Mouse (Mus musculus): ENCODE measurements at regions not wholly inside any gene's neighbourhood (a gene's known extent, or its start where the extent isn't known, plus 50 kb on each side); places are given as distances from the start of the nearest gene placed in this dataset.

GRCm38 (mm10) chr16:78247189-78247588 is 54.1 kb upstream of the Cxadr start:
- DNase-seq = no peak

- no peak for DNase-seq
These were observed 58.6 kb upstream of the Cxadr start for GRCm38 (mm10) chr16:78242678-78243077.

GRCm38 (mm10) chr16:78240152-78240551 is 61.1 kb upstream of the Cxadr start:
- no peak for DNase-seq

GRCm38 (mm10) chr16:78238052-78238701 is 63.1 kb upstream of the Cxadr start:
- no peak for DNase-seq

DNA sequence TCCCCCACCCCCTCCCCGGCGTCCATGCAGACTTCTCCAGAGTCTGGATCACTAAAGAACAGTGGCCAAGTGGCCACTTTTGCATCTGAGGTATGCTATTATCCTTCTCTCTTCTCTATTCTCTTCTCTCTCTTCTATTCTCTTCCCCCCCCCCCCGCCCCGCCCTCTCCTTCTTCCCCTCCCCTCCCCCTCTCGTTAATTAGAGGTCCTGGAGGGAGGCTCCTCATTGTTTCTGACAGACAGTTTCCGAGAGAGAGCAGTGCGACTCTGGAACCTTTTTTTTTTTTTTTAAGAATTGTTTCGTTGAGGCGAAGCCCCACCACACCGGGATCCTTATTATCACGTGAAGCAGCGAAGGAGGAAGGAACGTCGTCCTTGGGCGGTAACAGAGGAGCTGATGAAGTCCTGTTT is 63.6 kb upstream of the Cxadr start:
- DNase-seq = no peak

- peak; percentile 21 for DNase-seq
These were observed 64.3 kb upstream of the Cxadr start for GRCm38 (mm10) chr16:78236746-78237640.

DNA sequence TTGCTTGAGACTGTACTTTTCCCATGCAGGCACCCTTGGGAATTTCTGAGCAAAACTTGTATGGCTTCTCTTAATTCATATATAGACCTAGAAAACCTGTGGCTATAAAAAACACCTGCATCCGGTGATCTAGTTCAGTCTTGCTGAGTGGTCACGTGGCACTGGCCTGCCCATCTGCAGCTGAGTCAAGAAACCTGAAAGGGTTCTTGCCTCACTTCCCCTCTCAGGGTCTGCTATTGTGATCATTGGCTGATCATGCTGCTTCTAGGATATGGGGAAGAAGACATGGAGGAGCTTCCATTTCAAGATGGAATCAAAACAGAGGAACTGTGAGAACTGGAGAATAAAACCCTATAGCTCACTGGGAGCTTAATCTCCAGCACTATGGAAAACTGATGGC is 69.1 kb upstream of the Cxadr start:
- no peak for DNase-seq

GRCm38 (mm10) chr16:78229013-78229412 is 72.3 kb upstream of the Cxadr start:
- DNase-seq = no peak

DNA sequence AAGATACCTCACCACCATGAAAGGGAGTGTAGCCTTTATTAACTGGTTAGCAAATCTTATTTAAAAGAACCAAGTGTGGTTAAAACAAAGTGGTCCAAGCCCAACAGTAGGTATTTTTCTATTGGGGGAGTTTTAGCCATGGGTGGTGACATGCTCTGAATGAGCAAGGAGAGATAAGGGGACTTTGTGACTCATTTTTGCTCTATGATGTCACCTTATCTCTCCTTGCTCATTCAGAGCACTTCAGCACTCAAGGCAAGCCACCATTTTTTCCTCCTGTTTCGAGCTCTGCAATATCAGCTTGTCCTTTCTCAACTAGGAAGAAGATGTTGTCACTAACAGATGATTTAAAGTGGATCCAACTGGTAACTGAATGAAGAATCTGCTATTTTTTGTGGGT is 78.9 kb upstream of the Cxadr start:
- no peak for DNase-seq

- no peak for DNase-seq
These were observed 79.5 kb upstream of the Cxadr start for GRCm38 (mm10) chr16:78221781-78222180.

DNA sequence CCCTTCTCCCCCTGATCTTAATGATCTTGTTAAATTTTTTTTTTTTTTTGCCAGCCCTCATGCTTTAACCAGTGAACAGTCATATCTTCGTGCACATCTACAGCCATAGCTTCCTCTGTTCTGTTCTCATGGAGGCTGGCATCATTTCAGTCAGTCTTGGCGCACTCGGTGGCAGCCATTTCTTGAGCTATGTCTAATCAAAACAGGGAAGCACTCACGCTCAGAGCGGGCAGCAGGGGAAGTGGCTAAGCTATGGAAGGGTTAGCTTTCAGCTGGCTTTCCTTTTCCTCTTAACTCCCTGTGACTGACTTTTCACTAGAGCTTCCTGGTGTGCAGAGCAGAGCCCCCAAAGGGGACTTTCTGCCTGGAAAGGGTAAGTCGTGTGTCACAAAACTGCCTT is 83.7 kb upstream of the Cxadr start:
- DNase-seq = no peak

DNA sequence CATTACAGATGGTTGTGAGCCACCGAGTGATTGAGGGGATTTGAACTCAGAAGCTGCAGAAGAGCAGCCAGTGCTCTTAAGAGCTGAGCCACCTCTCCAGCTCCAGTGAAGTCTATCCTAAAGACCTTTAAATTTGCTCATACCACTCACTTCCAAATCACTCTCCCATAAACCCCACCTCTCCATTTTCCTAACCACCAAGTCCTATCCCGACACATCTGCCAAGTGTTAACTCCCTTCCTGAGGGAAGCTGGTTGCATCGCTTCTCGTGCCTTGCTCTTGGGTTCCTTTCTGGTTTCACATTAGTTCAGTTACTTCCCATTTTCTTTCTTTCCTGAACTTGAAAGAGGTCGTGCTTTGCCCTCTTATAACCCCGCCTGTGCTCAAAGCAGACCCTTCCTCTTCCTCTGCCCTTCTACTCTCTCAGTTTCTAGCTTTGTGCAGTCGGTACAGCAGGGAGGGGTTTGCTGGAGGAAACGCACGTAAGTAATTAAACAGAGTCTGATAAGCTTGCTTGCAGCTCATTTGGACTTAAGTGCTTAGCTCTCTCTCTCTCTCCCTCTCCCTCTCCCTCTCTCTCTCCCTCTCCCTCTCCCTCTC is 84.4 kb upstream of the Cxadr start:
- DNase-seq = no peak

DNA sequence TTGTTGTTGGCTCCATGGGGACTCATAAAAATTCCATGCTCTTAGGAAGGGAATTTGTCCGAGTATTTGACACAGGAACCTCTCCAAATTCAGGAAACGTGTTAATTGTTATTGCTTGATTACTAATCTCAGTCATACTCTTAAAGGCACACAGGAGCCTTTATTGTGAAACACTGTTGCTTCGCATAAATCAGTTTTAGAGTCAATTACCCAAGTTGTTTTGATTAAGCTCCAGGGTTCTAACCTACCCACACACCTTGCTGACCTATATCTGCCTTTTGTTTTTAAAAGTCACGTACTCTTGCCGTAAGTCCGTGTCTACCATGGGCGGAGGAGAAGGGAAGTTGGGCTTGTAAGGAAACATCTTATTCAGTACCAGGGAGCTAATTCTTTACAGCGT is 89.6 kb upstream of the Cxadr start:
- no peak for DNase-seq

- no peak for DNase-seq
These were observed 93.0 kb upstream of the Cxadr start for GRCm38 (mm10) chr16:78208321-78208720.

GRCm38 (mm10) chr16:78204332-78204731 is 97.0 kb upstream of the Cxadr start:
- DNase-seq = no peak

DNA sequence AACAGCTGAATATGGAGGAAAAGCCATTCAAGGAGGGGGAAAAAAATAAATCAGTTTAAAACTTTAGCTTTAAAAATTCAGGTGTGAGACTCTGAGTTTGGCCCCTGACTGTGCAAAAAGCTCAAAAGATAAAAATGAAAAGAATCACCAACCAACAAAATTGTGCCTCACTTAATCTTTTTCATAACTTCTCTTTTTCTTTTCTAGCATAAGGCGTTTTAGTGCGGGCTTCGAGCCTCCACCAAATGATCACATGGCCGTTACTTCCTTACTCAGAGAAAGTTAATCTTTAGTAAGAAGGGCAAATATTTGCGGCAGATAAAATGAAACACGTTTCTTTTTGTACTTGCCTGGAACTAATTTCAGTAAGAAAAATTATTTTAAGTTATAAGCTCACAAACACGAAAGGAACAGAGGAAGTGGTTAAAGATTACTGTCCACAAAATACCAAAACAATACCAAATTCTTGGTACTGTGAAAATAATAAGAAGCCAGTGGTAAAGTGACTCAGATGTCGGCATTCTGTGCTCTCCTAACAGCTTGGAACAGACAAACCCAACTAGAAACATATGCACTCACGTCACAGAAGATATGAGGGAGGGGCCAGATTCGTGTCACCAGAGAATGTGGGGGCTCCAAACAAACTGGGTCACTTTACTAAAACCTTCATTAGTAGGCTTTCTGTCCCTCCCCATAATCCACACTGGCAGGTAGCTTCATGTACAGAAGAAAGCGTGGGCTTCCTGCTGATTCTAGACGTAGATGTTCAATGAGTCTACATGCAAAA is 101.1 kb upstream of the Cxadr start:
- no peak for DNase-seq

DNA sequence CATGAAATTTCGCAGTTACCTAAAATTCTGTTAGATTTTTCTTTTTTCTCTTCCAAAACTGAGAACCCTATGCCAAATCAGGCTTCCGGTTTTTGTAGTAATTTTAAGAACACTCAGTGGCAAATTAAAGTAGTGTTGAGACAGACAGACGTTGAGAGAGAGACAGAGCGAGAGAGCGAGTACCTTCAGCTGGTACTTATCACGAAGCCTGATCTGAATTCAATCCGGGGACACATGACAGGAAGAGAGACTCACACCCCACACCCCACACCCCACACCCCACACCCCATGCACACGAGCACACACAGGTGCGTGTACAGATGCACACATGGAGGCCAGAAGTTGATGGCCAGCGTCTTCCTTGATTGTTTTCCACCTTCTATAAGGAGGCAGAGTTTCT is 102.0 kb upstream of the Cxadr start:
- DNase-seq = no peak

DNA sequence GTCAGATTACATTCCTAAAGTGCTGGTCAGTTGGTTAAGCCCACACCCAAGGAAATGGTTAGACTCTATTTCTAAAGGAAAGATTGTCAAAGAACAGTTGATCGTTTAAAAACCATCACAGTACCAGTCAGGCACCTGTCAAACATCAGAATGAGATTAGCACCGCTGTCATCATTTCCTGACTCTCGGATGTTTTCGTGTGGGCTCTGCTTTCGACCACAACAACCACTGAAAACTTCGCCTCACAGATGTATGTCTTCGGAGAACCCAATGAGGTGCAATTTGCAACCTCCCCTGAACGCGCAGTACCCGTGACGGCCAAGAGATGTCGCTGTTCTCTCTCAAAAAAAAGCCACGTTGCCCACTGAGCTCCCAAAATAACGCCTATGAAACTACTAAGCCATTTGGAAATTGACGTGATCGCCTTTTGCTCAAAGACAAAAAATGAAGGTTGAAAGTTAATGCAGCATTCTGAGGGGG is 102.6 kb upstream of the Cxadr start:
- DNase-seq = peak; percentile 74

DNA sequence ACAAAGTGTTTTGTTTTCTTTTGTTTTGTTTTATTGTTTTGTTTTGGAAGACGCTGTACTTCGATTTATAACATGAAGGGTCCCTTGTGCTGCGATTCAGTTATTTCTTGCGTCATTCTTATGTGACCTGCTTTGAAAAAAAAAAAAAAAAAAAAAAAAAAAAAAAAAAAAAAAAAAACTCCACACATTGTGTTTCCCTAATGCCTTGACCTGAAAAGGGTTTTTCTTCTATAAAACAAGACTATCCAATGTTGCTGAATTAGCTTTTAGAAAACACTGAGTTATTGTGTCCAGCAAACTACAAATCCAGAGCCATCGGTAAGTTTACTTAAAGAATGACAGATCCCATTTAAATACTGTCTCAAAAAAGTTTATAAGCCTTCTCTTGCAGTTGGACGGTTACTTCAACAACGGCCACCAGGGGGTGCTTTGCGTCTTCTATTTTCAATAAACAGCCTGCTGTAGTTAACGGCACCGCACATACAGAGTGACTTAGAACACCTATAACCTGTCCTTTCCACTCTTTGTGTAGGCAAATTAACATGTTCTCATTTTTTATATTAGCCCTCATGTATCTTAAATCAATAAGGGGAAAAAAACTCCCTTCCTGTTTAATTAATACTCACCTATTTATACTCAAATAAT is 103.9 kb upstream of the Cxadr start:
- DNase-seq = peak; percentile 86

- DNase-seq = no peak
These were observed 130.4 kb upstream of the Cxadr start for GRCm38 (mm10) chr16:78170627-78171605.

GRCm38 (mm10) chr16:78156876-78157232 is 144.4 kb upstream of the Cxadr start:
- no peak for DNase-seq

Measured in kidney, postnatal 14 days (tissue).